Mouse (Mus musculus): ENCODE data around the gene Ppp1r11. TPM values are rescaled to one million over a fixed set of nuclear protein-coding genes. Genes with fewer than 3 reads are reported as not detected.
"Not testable (repeated sequence)": the region's sequence is repeated elsewhere in the genome, so short reads cannot be mapped to it uniquely, and the experiment has no call there.

Ppp1r11 gene
- polyA plus RNA-seq, 1 experiment from 2014 or later = 79.7 TPM

GRCm38 (mm10) chr17:36994528-36994927 is 43.0 kb upstream of the Ppp1r11 start:
- no peaks in the 10 kb centered on the region for H3K27me3 ChIP-seq (ENCODE audit: control insufficient read depth, insufficient read depth, low read length)
- ATAC-seq (ENCODE audit: low FRiP score, low TSS enrichment) (no peak), DNase-seq (ENCODE audit: low spot score) (no peak)
- no peak overlapping the region for H3K9ac ChIP-seq (ENCODE audit: low read length)
- H3K9me3 ChIP-seq (ENCODE audit: control insufficient read depth, low read length) = no peaks in the 10 kb centered on the region
- no peaks in the 10 kb centered on the region for H3K4me1 ChIP-seq (replicated peaks; ENCODE audit: control insufficient read depth, insufficient read depth)
- WGBS = 89% methylated on average over 2 of the region's 2 CpGs
- H3K27ac ChIP-seq (replicated peaks) = no peak overlapping the region
- TF ChIP-seq CTCF (IDR thresholded peaks at IDR 0.05; ENCODE audit: low read depth) = no peak
- no peak for TF ChIP-seq EP300 (optimal IDR thresholded peaks at IDR 0.05)
- no peak overlapping the region for H3K4me3 ChIP-seq (ENCODE audit: low read depth, low read length)
- no peaks in the 10 kb centered on the region for H3K36me3 ChIP-seq (ENCODE audit: control insufficient read depth, insufficient read depth, low read length)
- H3K4me2 ChIP-seq (replicated peaks; ENCODE audit: low read depth) = no peak overlapping the region

- WGBS = 86% methylated on average over 4 of the region's 4 CpGs
- 0 out of 2 replicates have a peak, but pooled peaks cover under 1% of the 10 kb centered on the region for H3K4me1 ChIP-seq (replicated peaks; ENCODE audit: control insufficient read depth, insufficient read depth)
- H3K27me3 ChIP-seq (ENCODE audit: control insufficient read depth, insufficient read depth, low read length) = no peaks in the 10 kb centered on the region
- H3K9me3 ChIP-seq (ENCODE audit: control insufficient read depth, low read length) = no peaks in the 10 kb centered on the region
- no peak for ATAC-seq (ENCODE audit: low FRiP score, low TSS enrichment)
- H3K27ac ChIP-seq (replicated peaks) = no peak overlapping the region
- TF ChIP-seq EP300 (optimal IDR thresholded peaks at IDR 0.05) (no peak), CTCF (IDR thresholded peaks at IDR 0.05; ENCODE audit: low read depth) (no peak)
- H3K4me2 ChIP-seq (replicated peaks; ENCODE audit: low read depth) = no peak overlapping the region
- no peak for DNase-seq (ENCODE audit: low spot score)
- H3K4me3 ChIP-seq (ENCODE audit: low read depth, low read length) = no peak overlapping the region
- H3K9ac ChIP-seq (ENCODE audit: low read length) = no peak overlapping the region
- no peaks in the 10 kb centered on the region for H3K36me3 ChIP-seq (ENCODE audit: control insufficient read depth, insufficient read depth, low read length)
Observed at GRCm38 (mm10) chr17:36993770-36994325, 42.3 kb upstream of the Ppp1r11 start.

GRCm38 (mm10) chr17:36992336-36993104 is 41.0 kb upstream of the Ppp1r11 start:
- no peak overlapping the region for H3K4me2 ChIP-seq (replicated peaks; ENCODE audit: low read depth)
- TF ChIP-seq EP300 (optimal IDR thresholded peaks at IDR 0.05) (no peak), CTCF (IDR thresholded peaks at IDR 0.05; ENCODE audit: low read depth) (no peak)
- H3K27ac ChIP-seq (replicated peaks) = no peak overlapping the region
- no peaks in the 10 kb centered on the region for H3K36me3 ChIP-seq (ENCODE audit: control insufficient read depth, insufficient read depth, low read length)
- no peak for DNase-seq (ENCODE audit: low spot score)
- no peak overlapping the region for H3K4me3 ChIP-seq (ENCODE audit: low read depth, low read length)
- H3K27me3 ChIP-seq (ENCODE audit: control insufficient read depth, insufficient read depth, low read length) = no peaks in the 10 kb centered on the region
- H3K9ac ChIP-seq (ENCODE audit: low read length) = no peak overlapping the region
- 0 out of 2 replicates have a peak, but pooled peaks cover 2% of the 10 kb centered on the region for H3K4me1 ChIP-seq (replicated peaks; ENCODE audit: control insufficient read depth, insufficient read depth)
- WGBS = 66% methylated on average over 3 of the region's 3 CpGs
- ATAC-seq (ENCODE audit: low FRiP score, low TSS enrichment) = no peak
- H3K9me3 ChIP-seq (ENCODE audit: control insufficient read depth, low read length) = no peaks in the 10 kb centered on the region

GRCm38 (mm10) chr17:36990630-36991029 is 39.1 kb upstream of the Ppp1r11 start:
- not testable (repeated sequence) for H3K9ac ChIP-seq (ENCODE audit: low read length); H3K4me3 ChIP-seq (ENCODE audit: low read depth, low read length); ATAC-seq (ENCODE audit: low FRiP score, low TSS enrichment); H3K27me3 ChIP-seq (ENCODE audit: control insufficient read depth, insufficient read depth, low read length); H3K36me3 ChIP-seq (ENCODE audit: control insufficient read depth, insufficient read depth, low read length); H3K27ac ChIP-seq (replicated peaks); H3K4me2 ChIP-seq (replicated peaks; ENCODE audit: low read depth); DNase-seq (ENCODE audit: low spot score); H3K4me1 ChIP-seq (replicated peaks; ENCODE audit: control insufficient read depth, insufficient read depth); H3K9me3 ChIP-seq (ENCODE audit: control insufficient read depth, low read length)
- WGBS = 95% methylated on average over 5 of the region's 6 CpGs

GRCm38 (mm10) chr17:36989437-36989836 is 37.9 kb upstream of the Ppp1r11 start, which contains the start of gene H2-M5:
TSS of gene H2-M5 (minus strand) at chr17:36989537.
- WGBS = 32% methylated on average over 5 of the region's 5 CpGs
- no peak within 1 kb of the TSS for H3K4me3 ChIP-seq (ENCODE audit: low read depth, low read length)
- no peak for ATAC-seq (ENCODE audit: low FRiP score, low TSS enrichment)

GRCm38 (mm10) chr17:36988475-36988874 is 36.9 kb upstream of the Ppp1r11 start:
- ATAC-seq (ENCODE audit: low FRiP score, low TSS enrichment) = no peak
- no peak for DNase-seq (ENCODE audit: low spot score)
- TF ChIP-seq CTCF (IDR thresholded peaks at IDR 0.05; ENCODE audit: low read depth) = no peak
- Histone ChIP-seq H3K9me3 (ENCODE audit: control insufficient read depth, low read length) (no peaks in the 10 kb centered on the region), H3K36me3 (ENCODE audit: control insufficient read depth, insufficient read depth, low read length) (no peaks in the 10 kb centered on the region), H3K27ac (replicated peaks) (no peak overlapping the region), H3K4me3 (ENCODE audit: low read depth, low read length) (no peak overlapping the region), H3K9ac (ENCODE audit: low read length) (no peak overlapping the region), H3K27me3 (ENCODE audit: control insufficient read depth, insufficient read depth, low read length) (no peaks in the 10 kb centered on the region), H3K4me2 (replicated peaks; ENCODE audit: low read depth) (0 out of 2 replicates have a peak overlapping the region, but pooled peaks have one; percentile 1), H3K4me1 (replicated peaks; ENCODE audit: control insufficient read depth, insufficient read depth) (0 out of 2 replicates have a peak, but pooled peaks cover 2% of the 10 kb centered on the region)
- 9% methylated on average over 24 of the region's 24 CpGs for WGBS

More at GRCm38 (mm10) chr17:36989437-36989836, 37.9 kb upstream of the Ppp1r11 start, which contains the start of gene H2-M5:
- no peak for DNase-seq (ENCODE audit: low spot score)
- no peaks in the 10 kb centered on the region for H3K36me3 ChIP-seq (ENCODE audit: control insufficient read depth, insufficient read depth, low read length)
- no peak within 1 kb of the TSS for H3K27ac ChIP-seq (replicated peaks)
- no peak within 1 kb of the TSS for H3K9ac ChIP-seq (ENCODE audit: low read length)
- TF ChIP-seq EP300 (optimal IDR thresholded peaks at IDR 0.05) = no peak
- TF ChIP-seq CTCF (IDR thresholded peaks at IDR 0.05; ENCODE audit: low read depth) = no peak
- H3K4me1 ChIP-seq (replicated peaks; ENCODE audit: control insufficient read depth, insufficient read depth) = 0 out of 2 replicates have a peak, but pooled peaks cover 2% of the 10 kb centered on the region
- no peaks in the 10 kb centered on the region for H3K27me3 ChIP-seq (ENCODE audit: control insufficient read depth, insufficient read depth, low read length)
- H3K9me3 ChIP-seq (ENCODE audit: control insufficient read depth, low read length) = no peaks in the 10 kb centered on the region
- 0 out of 2 replicates have a peak within 1 kb of the TSS, but pooled peaks have one; percentile 1 for H3K4me2 ChIP-seq (replicated peaks; ENCODE audit: low read depth)

All from stomach, postnatal 0 days (tissue).